Mouse (Mus musculus) layer of hippocampus, postnatal 10 days (tissue): Measurements from ENCODE around the gene Kctd21. TPM values are rescaled to one million over a fixed set of nuclear protein-coding genes. Genes with fewer than 3 reads are reported as not detected.

ENCODE experiments used
- DNase-seq, 2 experiments: peaks; one replicate each; pipeline ENCODE4 v3.0.0; 2021; ENCODE audit warnings: low spot score in 2 of 2
- total RNA-seq, 2 experiments: library from RNA; stranded (reverse); gene quantifications; 2 replicates each; pipeline ENCODE4 v1.2.3; 2021

Kctd21 gene
- total RNA-seq, 2 experiments from 2014 or later: 6.9 to 8.9 TPM

DNA sequence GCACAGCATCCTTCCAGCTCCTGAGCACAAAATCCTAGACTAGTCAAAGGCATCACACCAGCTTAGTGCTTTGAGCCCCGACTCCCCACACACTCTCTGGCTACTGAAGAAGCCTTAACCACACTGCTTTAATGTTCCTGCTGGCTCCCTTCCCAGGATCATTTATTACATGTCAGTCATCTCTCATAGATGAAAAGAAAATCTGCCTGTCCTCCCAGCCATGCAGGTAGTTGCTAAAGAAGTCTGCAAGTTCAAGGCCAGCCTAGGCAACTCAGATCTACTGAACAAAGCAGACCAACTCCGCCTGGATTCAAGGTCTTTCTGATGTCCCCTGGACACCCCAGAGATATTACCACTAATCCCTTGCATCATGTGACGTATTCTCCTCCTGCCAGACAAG lies 14.4 kb upstream of the Kctd21 start:
- DNase-seq: no peak

DNA sequence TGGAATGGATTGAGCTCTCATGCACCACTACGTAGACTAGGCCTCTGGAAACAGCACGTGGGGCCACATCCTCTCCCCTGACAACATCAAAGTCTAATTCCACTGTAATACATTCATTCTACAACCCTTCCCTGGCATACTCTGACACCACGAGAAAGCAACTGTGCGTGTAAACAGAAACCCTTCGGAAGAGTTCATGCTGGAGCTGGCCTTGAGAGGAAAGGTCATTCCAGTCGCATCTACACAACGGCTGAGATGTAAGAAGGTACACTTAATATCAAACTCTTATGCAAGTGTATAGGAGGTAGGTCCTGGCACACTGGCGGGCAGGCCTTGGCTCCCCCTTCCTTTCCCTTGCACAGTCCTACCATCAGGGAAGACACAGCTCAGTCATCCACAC lies 7.8 kb upstream of the Kctd21 start:
- no peak for DNase-seq

DNA sequence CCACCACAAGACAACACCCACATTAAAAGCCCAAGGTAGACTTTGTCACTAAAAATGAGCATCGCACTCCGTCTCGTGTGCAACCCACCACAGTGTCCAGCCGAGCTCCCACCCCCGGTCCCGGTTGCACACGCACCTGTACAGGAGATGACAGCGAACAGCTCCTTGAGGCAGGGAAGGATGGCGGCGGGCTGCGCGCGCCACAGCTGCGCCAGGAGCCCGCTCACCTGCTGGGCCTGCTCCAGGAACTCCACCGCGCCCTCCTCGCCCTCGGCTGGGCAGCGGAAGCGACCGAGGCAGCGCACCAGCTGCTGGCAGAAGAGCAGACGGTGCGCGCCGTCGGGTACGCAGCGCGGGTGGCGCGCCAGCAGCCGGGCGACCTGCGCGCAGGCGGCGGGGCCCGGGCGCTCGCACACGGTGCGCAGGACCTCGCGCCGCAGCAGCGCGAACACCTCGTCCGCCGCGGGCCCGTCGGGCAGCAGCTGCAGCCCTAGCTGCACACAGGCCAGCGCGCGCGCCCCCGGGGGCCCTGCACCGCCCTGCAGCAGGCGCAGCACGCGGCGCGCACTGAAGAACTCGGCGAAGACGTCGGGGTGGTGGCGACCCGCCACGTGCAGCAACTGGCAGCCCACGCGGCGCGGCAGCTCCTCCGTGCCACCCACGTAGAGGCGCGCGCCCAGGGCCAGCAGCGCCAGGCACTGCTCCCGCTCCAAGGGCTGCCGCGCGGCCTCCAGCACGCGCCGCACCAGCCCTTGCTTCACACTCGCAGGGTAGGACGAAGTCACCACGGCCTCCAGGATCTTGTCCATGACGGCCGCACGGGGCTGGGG lies 6.8 kb upstream of the Kctd21 start:
- DNase-seq: peak; percentile 53 to 64

DNA sequence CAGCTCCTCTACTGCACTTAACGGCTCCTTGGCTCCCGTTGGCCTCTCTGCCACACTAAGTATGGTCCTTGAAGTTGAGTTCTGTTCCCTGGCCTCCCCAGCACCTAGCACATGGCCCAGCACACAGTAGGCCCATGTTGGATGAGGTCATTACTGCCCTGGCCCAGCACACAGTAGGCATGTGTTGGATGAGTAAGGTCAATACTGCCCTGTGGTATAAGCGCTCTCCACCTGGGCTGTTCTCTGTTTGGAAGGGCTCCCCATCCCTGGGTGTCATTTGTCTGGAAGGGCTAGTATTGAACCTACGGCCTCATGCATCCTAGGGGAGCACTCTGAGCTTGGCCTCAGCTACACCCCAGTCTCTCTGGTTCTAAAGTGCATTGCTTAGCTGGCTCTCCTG lies 4.8 kb upstream of the Kctd21 start:
- no peak for DNase-seq

GRCm38 (mm10) chr7:97328891-97329588 lies 3.1 kb upstream of the Kctd21 start:
- no peak for DNase-seq

DNA sequence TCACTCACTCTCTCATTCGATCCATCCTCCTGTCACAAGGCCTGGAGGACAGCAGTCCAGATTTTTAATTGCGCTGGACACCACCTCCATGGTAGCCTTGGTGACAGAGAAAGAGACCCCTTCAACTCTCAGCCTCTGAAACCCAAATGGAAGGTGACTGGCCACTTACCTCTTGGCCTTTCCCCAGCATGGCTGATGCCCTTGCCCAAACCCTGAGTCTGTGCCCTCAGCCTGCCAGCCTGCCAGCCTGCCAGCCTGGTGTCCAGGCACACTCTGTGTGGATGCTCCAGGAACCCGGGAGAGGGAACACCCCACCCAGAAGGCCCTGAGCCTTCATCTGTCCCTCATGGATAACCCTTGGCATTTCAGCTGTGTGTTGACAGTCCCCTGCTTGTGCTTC lies 2.5 kb upstream of the Kctd21 start:
- DNase-seq: no peak

GRCm38 (mm10) chr7:97330931-97331645 lies 1.0 kb upstream of the Kctd21 start:
- DNase-seq: no peak

DNA sequence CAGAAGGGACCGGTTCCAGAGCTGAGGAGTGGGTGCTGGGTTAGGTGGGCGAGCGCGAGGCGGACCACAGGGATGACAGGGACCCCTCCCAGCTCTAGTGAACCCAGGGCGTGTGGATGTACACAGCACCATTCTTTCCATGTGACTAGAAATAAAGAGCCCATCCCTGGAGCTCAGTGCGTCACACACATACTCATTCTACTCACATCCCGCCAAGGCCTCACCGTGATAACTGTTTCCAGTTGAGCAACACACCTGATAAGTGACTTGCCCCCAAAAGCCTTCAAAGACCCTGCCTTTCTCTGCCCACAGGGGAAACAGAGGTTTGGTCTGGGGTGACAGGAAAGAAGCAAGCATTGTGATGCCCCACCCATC lies 527 bp downstream of the Kctd21 start:
- no peak for DNase-seq

- no peak for DNase-seq
Measured at GRCm38 (mm10) chr7:97333113-97333898, 1.2 kb downstream of the Kctd21 start.

DNA sequence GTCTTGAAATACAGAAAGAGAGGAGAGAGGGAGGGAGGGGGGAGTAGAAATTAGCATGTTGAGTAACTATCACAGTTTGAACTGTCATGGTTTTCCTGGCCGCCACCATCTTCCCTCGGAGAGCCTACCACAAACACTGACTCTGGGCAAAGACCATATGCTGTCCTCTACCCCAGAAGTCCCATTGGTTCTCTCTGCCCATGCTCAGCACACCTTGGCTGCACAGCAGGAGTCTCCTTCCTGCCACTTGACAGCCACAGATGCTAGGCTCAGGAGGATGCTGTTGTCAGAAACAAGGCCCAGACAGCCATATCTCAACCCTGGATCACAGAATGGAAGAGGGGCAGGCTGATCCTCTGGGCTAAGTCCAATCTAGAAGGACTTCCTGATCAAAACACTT lies 2.3 kb downstream of the Kctd21 start:
- DNase-seq: no peak

GRCm38 (mm10) chr7:97336678-97337077 lies 4.6 kb downstream of the Kctd21 start:
- DNase-seq: no peak

DNA sequence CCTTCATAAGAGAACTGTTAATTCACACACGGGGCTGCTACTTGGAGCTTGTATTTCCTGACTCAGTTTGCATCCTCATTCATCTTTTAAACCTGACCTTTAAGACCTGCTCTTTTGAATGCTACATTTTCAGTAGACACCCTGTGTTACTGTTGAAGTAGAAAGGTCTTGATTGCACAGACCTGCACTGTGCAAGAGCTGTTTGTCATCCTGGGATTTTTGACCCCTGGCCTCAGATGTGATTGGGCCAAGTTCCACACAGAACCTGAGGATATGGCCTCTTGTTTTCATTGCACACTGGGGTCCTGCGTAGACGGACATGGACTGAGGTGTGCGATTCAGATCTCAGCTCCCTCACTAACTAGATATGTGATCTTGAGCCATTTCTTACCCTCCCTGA lies 6.5 kb downstream of the Kctd21 start:
- DNase-seq: no peak

DNA sequence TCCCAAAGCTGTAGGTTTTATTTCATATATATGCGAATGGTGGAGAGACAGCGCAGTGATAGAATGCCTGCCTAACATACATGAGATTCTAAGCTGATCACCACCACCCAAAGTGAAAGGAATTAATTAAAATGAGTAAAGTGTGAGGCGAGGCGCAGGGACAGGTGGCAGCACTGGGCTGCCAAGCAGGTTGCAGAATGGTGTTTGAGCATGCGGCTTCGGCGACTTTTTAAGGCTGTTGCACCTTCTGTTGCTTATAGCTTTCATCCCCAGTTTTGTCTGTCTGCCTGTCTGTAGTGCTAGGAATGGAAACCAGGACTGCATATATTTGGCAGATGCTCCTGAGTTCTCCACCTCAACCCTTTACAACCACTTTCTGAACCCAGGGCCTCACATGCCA lies 7.5 kb downstream of the Kctd21 start:
- DNase-seq: no peak

- no peak for DNase-seq
Measured at GRCm38 (mm10) chr7:97340907-97341849, 9.1 kb downstream of the Kctd21 start.

DNA sequence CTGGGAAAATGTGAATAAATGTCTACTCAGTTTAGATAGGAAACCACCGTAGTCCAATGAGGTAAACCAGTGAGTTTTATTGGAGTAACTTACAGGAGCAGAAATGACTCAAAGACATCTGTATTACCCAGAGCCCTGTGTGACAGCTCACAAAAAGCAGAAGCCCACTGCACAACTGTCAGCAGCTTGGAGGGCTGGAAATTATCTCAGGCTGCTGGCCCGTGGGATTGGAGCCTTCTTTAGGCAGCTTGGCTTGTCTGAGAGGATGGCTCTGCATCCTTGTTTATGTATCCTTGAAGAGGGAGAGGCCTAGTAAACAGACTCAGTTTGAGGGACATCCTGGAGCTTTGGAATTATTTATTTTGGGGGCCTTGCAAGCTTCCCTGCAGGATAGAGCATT lies 10.8 kb downstream of the Kctd21 start:
- peak in 1 of 2 experiments; percentile 1 for DNase-seq

DNA sequence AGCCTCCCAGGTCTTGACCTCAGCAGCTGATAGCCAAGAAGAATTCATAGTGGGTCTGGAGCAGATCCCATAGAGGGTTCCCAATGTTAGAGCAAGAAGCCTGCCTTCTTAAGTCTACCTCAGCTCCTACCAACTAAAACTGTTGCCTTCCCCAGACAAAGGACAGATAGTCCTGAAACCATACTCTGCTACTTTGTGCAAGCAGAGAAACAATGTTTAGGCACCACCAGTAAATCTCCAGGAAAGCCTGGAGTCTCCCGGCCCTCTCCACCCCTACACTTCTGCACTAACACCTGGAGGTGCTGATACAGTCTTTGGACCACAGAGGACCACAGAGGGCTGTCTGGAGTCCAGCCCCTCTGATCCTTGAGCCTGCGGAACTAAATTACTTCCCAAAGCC lies 12.5 kb downstream of the Kctd21 start:
- no peak for DNase-seq

DNA sequence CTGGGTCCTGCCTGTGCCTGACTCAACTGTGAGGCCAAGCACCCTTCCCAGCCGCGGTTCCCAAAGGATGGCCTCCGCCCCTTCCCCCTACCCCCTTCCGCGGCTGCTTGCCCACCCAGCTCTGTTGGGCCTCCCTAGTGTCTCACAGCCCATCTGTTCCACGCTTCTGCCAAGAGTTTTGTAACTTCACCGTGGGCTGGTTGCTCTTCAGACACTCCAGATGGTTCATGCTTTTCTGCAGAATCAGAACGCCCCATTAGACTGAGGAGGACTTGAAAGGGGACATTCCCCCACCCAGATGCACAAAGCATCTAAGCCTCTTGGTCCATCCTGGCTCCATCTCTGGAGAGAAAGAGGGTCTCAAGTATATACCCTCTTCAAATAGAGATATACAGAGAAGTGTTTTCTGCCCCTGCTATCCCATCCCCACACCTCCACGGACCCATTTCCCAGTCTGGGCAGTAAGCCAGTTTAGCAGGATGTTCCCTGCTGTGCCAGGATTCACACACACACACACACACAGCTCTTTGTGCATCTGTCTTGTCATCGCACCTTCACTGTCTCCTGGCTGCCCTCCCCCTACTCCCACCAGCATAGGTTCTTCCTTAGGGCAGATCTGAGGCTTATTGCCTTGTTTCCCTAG lies 13.2 kb downstream of the Kctd21 start:
- DNase-seq: peak; percentile 54 to 62

- DNase-seq: peak; percentile 5 to 9
Measured at GRCm38 (mm10) chr7:97346111-97346821, 14.1 kb downstream of the Kctd21 start.

- no peak for DNase-seq
Measured at GRCm38 (mm10) chr7:97346822-97347166, 14.7 kb downstream of the Kctd21 start.
